Mouse (Mus musculus) MEL (cell line): ENCODE results near the gene Alad.

Experiments used
- BHLHE40 ChIP-seq: IDR thresholded peaks from 2 replicates; pipeline ENCODE4 v1.6.1; 2012; ENCODE audit warnings: low read depth, mild to moderate bottlenecking, inconsistent platforms, low read length, improper control_type of control experiment, borderline replicate concordance
- CHD1 ChIP-seq: IDR thresholded peaks from 2 replicates; pipeline ENCODE4 v1.6.1; 2012; ENCODE audit warnings: low read depth, mild to moderate bottlenecking, inconsistent platforms, low read length, improper control_type of control experiment
- CTCF ChIP-seq, 3 experiments: IDR thresholded peaks in 2 of 3; conservative IDR thresholded peaks in 1 of 3; 2 replicates each; pipeline ENCODE4 v1.5.1; 2011 to 2012; ENCODE audit warnings: low read length in 3 of 3, low read depth in 2 of 3, mild to moderate bottlenecking in 2 of 3, improper control_type of control experiment in 1 of 3, inconsistent platforms in 1 of 3, mixed read lengths in 1 of 3, moderate library complexity in 1 of 3; ENCODE audit not compliant: control insufficient read depth in 1 of 3, insufficient read depth in 1 of 3, poor library complexity in 1 of 3, severe bottlenecking in 1 of 3
- HCFC1 ChIP-seq: IDR thresholded peaks from 2 replicates; pipeline ENCODE4 v1.6.1; 2012; ENCODE audit warnings: low read depth, mild to moderate bottlenecking, inconsistent platforms, low read length, improper control_type of control experiment, moderate library complexity
- MYB ChIP-seq: IDR thresholded peaks from 2 replicates; pipeline ENCODE4 v1.6.1; 2011; ENCODE audit warnings: mild to moderate bottlenecking, low read depth, low read length, improper control_type of control experiment
- POLR2A ChIP-seq, 2 experiments: IDR thresholded peaks; 2 replicates each; pipeline ENCODE4 v1.6.1; 2011 to 2012; ENCODE audit warnings: low read length in 2 of 2, mild to moderate bottlenecking in 2 of 2, control low read depth in 1 of 2, improper control_type of control experiment in 1 of 2, low read depth in 1 of 2, moderate library complexity in 1 of 2; ENCODE audit not compliant: control insufficient read depth in 1 of 2, insufficient read depth in 1 of 2, poor library complexity in 1 of 2
- RCOR1 ChIP-seq: IDR thresholded peaks from 2 replicates; pipeline ENCODE4 v1.6.1; 2012; ENCODE audit warnings: low read depth, mild to moderate bottlenecking, inconsistent platforms, low read length, improper control_type of control experiment
- TBP ChIP-seq: IDR thresholded peaks from 2 replicates; pipeline ENCODE4 v1.8.0; 2011; ENCODE audit warnings: low read depth, low read length, improper control_type of control experiment
- ZC3H11A ChIP-seq: IDR thresholded peaks from 2 replicates; pipeline ENCODE4 v1.6.1; 2012; ENCODE audit warnings: low read depth, mild to moderate bottlenecking, inconsistent platforms, low read length, improper control_type of control experiment

- TF ChIP-seq HCFC1: no peak
- no peak for TF ChIP-seq CTCF (IDR thresholded peaks at IDR 0.05 in 2 of 3, conservative IDR thresholded peaks at IDR 0.05 in 1 of 3; ENCODE audit: control insufficient read depth in 1 of 3, insufficient read depth in 1 of 3, low read depth in 2 of 3, low read length in 3 of 3, poor library complexity in 1 of 3, severe bottlenecking in 1 of 3)
- TF ChIP-seq POLR2A (IDR thresholded peaks at IDR 0.05; ENCODE audit: control insufficient read depth in 1 of 2, insufficient read depth in 1 of 2, low read depth in 1 of 2, low read length in 2 of 2, poor library complexity in 1 of 2): no peak
- no peak for TF ChIP-seq CHD1
- no peak for TF ChIP-seq ZC3H11A
- no peak for TF ChIP-seq MYB
- no peak for TF ChIP-seq TBP
- TF ChIP-seq BHLHE40: no peak
- TF ChIP-seq RCOR1: no peak
Observed at GRCm38 (mm10) chr4:62514995-62515394, 4.7 kb downstream of the Alad start.
